Mouse (Mus musculus): ENCODE measurements around the gene Rps3. TPM values are rescaled to one million over a fixed set of nuclear protein-coding genes. Genes with fewer than 3 reads are reported as not detected.
"Not testable (repeated sequence)": the region's sequence is repeated elsewhere in the genome, so short reads cannot be mapped to it uniquely, and the experiment has no call there.

Rps3 gene
- polyA plus RNA-seq, 1 experiment from 2014 or later, result 408 TPM

DNA sequence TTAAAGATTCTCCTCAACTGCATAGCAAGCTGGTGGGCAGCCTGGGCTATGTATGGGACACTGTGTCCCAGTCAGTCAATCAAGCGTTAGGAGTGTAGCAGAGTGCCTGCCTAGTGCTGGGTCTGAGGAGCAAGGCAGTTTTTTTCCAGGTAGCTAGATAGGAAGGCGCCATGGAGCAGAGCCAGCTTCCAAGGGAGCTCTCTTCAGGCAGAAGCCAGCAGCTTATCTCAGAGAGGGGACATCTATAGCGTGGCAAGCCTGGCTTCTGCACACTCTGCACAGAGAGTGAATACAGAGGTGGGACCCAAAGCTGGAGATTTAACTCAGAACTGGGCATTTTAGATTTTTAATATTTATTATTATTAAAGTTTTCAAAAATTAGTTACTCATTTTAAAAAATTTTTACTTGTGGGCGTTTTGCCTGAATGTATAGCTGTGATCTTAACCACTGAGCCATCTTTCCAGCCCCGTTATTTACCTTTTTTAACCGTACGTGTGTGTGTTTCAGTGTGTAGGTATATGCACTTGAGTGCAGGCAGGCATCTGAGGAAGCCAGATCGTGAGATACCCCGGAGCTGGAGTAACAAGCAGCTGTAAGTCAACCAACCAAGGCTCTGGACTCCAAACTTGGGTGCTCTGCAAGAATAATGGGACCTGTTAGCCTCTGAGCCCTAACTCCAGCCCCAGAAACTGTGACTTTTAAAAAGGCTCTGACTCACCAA, 32.7 kb upstream of the Rps3 start:
- H3K4me3 ChIP-seq (ENCODE audit: low read depth, low read length), result no peak overlapping the region
- no peak overlapping the region for H3K27ac ChIP-seq (ENCODE audit: low read depth, low read length)
- WGBS, result 86% methylated on average over 9 of the region's 9 CpGs
- H3K4me2 ChIP-seq (ENCODE audit: low read depth, low read length), result no peak overlapping the region
- no peak for ATAC-seq (ENCODE audit: low read depth)
- no peak overlapping the region for H3K9ac ChIP-seq (replicated peaks; ENCODE audit: low read depth, low read length)
- no peaks in the 10 kb centered on the region for H3K36me3 ChIP-seq (ENCODE audit: control insufficient read depth, insufficient read depth, low read length)
- H3K27me3 ChIP-seq (ENCODE audit: control insufficient read depth, insufficient read depth, low read length), result no peaks in the 10 kb centered on the region
- H3K9me3 ChIP-seq (ENCODE audit: control insufficient read depth, low read length), result no peaks in the 10 kb centered on the region
- H3K4me1 ChIP-seq (ENCODE audit: control insufficient read depth, insufficient read depth, low read length), result no peaks in the 10 kb centered on the region

DNA sequence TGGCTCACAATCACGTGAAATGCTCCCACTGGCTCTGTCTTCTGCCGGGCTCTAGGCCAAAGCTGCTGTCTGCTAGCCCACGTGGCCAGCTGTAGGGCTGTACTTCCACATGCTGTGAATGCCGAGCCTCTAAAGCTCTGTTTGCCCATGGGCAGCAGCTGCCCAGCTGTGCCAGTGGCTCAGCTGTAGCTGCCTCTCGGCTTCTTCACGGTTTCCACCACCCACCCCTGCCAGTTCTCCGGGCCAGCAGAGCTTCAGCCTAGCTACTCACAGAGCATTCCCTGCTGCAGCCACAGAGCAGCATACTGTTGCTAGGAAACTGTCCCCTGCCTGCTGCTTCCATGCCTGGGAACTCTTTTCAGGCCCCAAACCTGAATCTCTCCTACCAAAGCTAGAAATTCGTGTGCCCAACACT, 26.6 kb upstream of the Rps3 start:
- peak; percentile 89 for ATAC-seq (ENCODE audit: low read depth)
- H3K9ac ChIP-seq (replicated peaks; ENCODE audit: low read depth, low read length), result no peak overlapping the region

DNA sequence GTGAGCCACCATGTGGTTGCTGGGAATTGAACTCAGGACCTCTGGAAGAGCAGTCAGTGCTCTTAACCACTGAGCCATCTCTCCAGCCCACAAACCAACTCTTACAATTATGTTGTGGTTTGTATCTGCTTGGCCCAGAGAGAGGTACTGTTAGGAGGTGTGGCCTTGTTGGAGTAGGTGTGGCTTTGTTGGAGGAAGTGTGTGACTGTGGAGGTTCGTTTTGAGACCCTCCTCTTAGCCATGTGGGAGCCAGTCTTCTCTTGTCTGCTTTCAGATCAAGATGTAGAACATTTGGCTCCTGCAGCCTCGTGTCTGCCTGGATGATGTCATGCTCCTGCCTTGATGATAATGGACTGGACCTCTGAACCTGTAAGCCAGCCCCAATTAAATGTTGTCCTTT, 24.6 kb upstream of the Rps3 start:
- H3K4me1 ChIP-seq (ENCODE audit: control insufficient read depth, insufficient read depth, low read length); H3K4me3 ChIP-seq (ENCODE audit: low read depth, low read length); H3K9me3 ChIP-seq (ENCODE audit: control insufficient read depth, low read length); H3K4me2 ChIP-seq (ENCODE audit: low read depth, low read length); H3K27me3 ChIP-seq (ENCODE audit: control insufficient read depth, insufficient read depth, low read length); ATAC-seq (ENCODE audit: low read depth); H3K36me3 ChIP-seq (ENCODE audit: control insufficient read depth, insufficient read depth, low read length); H3K9ac ChIP-seq (replicated peaks; ENCODE audit: low read depth, low read length); H3K27ac ChIP-seq (ENCODE audit: low read depth, low read length): not testable (repeated sequence)
- WGBS, result 39% methylated on average over 2 of the region's 2 CpGs

More for the DNA sequence above, 26.6 kb upstream of the Rps3 start:
- 7% methylated on average over 8 of the region's 8 CpGs for WGBS
- no peaks in the 10 kb centered on the region for H3K36me3 ChIP-seq (ENCODE audit: control insufficient read depth, insufficient read depth, low read length)
- H3K9me3 ChIP-seq (ENCODE audit: control insufficient read depth, low read length), result no peaks in the 10 kb centered on the region
- H3K27me3 ChIP-seq (ENCODE audit: control insufficient read depth, insufficient read depth, low read length), result no peaks in the 10 kb centered on the region
- H3K4me2 ChIP-seq (ENCODE audit: low read depth, low read length), result 0 out of 2 replicates have a peak overlapping the region, but pooled peaks have one; percentile 16
- no peak overlapping the region for H3K4me3 ChIP-seq (ENCODE audit: low read depth, low read length)
- 0 out of 2 replicates have a peak, but pooled peaks cover 8% of the 10 kb centered on the region for H3K4me1 ChIP-seq (ENCODE audit: control insufficient read depth, insufficient read depth, low read length)
- peak overlapping the region; percentile 28; the same call in 1 of the 2 replicates for H3K27ac ChIP-seq (ENCODE audit: low read depth, low read length)

DNA sequence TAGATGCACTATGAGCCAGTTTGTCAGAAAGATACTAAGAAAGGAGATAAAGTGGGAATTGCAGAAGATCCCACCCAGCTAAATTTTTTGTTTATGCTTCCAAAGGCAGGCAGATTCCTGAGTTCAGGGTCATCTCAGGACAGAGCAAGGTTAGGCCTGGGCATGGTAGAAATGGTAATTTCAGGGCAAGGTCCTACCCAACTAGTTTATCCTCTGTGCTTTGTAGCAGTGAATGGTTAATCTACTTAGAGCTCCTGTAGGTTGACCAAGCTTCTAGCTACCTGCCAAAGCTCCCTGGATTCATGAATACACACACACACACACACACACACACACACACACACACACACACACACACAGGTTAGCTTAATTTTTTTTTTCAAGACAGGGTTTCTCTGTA, 21.0 kb upstream of the Rps3 start:
- Histone ChIP-seq H3K4me3 (ENCODE audit: low read depth, low read length) (no peak overlapping the region), H3K27me3 (ENCODE audit: control insufficient read depth, insufficient read depth, low read length) (no peaks in the 10 kb centered on the region), H3K9ac (replicated peaks; ENCODE audit: low read depth, low read length) (no peak overlapping the region), H3K9me3 (ENCODE audit: control insufficient read depth, low read length) (no peaks in the 10 kb centered on the region), H3K36me3 (ENCODE audit: control insufficient read depth, insufficient read depth, low read length) (no peaks in the 10 kb centered on the region), H3K4me1 (ENCODE audit: control insufficient read depth, insufficient read depth, low read length) (no peaks in the 10 kb centered on the region), H3K4me2 (ENCODE audit: low read depth, low read length) (no peak overlapping the region), H3K27ac (ENCODE audit: low read depth, low read length) (no peak overlapping the region)
- ATAC-seq (ENCODE audit: low read depth), result no peak

DNA sequence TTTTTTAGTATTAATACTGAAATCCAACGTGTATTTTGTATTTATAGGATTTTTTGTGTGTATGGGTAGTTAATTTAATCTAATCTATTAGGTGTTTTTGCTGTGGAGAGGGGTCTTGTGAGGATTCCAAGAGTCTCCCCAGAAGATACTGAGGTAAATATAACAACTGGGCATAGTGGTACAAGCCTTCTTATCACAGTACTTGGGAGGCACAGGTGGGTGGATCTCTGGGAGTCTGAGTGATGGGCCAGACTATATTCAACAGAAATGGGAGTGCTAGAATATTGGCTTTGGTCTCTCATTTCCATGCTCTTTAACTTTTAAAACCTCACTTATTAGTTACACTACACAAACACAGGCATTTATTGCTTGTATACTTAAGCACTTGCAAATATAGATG, 17.6 kb upstream of the Rps3 start:
- WGBS, result 54% methylated on average over 1 of the region's 1 CpGs
- H3K4me2 ChIP-seq (ENCODE audit: low read depth, low read length), result no peak overlapping the region

DNA sequence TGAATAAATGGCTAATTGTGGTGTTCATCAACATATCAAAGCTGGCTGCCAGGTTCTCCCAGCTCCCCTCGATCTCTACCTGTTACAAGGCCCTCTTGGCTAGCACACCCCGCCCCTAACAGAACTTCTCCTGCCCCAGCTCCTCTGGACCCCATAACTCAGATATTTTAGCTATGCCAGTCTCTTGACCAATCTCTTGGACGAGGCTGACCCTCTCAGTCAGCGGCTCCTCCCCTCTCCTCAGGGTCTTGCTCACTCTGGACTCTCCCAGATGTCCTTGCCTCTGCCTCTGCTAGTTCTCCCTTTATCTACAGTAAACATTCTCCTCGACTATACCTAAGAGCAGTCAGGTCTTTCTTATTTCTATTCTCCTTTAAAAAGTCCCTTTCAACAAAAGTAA, 17.1 kb upstream of the Rps3 start:
- no peaks in the 10 kb centered on the region for H3K9me3 ChIP-seq (ENCODE audit: control insufficient read depth, low read length)
- no peak overlapping the region for H3K4me3 ChIP-seq (ENCODE audit: low read depth, low read length)
- H3K4me1 ChIP-seq (ENCODE audit: control insufficient read depth, insufficient read depth, low read length), result no peaks in the 10 kb centered on the region
- no peak for ATAC-seq (ENCODE audit: low read depth)
- no peak overlapping the region for H3K4me2 ChIP-seq (ENCODE audit: low read depth, low read length)
- H3K9ac ChIP-seq (replicated peaks; ENCODE audit: low read depth, low read length), result no peak overlapping the region
- WGBS, result 29% methylated on average over 5 of the region's 5 CpGs
- no peak overlapping the region for H3K27ac ChIP-seq (ENCODE audit: low read depth, low read length)
- H3K36me3 ChIP-seq (ENCODE audit: control insufficient read depth, insufficient read depth, low read length), result no peaks in the 10 kb centered on the region
- H3K27me3 ChIP-seq (ENCODE audit: control insufficient read depth, insufficient read depth, low read length), result no peaks in the 10 kb centered on the region

More for the DNA sequence above, 17.6 kb upstream of the Rps3 start:
- H3K4me1 ChIP-seq (ENCODE audit: control insufficient read depth, insufficient read depth, low read length), result no peaks in the 10 kb centered on the region
- no peak overlapping the region for H3K27ac ChIP-seq (ENCODE audit: low read depth, low read length)
- no peak for ATAC-seq (ENCODE audit: low read depth)
- H3K9me3 ChIP-seq (ENCODE audit: control insufficient read depth, low read length), result no peaks in the 10 kb centered on the region
- no peak overlapping the region for H3K9ac ChIP-seq (replicated peaks; ENCODE audit: low read depth, low read length)
- H3K4me3 ChIP-seq (ENCODE audit: low read depth, low read length), result no peak overlapping the region
- no peaks in the 10 kb centered on the region for H3K36me3 ChIP-seq (ENCODE audit: control insufficient read depth, insufficient read depth, low read length)
- no peaks in the 10 kb centered on the region for H3K27me3 ChIP-seq (ENCODE audit: control insufficient read depth, insufficient read depth, low read length)

DNA sequence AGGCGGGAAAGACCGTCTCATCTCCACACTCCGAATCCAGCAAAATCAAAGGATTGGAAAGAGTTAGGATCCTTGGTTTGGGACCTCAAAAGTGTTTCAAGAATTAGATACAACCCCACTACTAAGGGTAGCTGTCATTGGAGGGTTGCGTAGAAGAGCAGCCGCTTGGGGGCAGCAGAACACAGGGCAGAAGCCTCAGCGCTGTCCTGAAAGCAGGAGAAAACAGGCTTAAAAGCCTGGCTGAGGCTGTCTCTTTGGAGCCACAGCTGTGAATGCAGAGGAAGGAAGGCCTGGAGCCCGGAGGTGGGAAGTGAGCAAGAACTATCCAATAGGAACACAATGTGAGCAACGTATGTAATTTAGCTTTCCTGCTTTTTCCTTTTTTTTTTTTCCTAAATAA, 16.7 kb upstream of the Rps3 start:
- Histone ChIP-seq H3K4me1 (ENCODE audit: control insufficient read depth, insufficient read depth, low read length) (no peaks in the 10 kb centered on the region), H3K4me2 (ENCODE audit: low read depth, low read length) (no peak overlapping the region), H3K9me3 (ENCODE audit: control insufficient read depth, low read length) (no peaks in the 10 kb centered on the region), H3K27me3 (ENCODE audit: control insufficient read depth, insufficient read depth, low read length) (no peaks in the 10 kb centered on the region), H3K36me3 (ENCODE audit: control insufficient read depth, insufficient read depth, low read length) (no peaks in the 10 kb centered on the region), H3K9ac (replicated peaks; ENCODE audit: low read depth, low read length) (no peak overlapping the region), H3K4me3 (ENCODE audit: low read depth, low read length) (no peak overlapping the region), H3K27ac (ENCODE audit: low read depth, low read length) (no peak overlapping the region)
- peak; percentile 91 for ATAC-seq (ENCODE audit: low read depth)
- WGBS, result 7% methylated on average over 8 of the region's 8 CpGs

DNA sequence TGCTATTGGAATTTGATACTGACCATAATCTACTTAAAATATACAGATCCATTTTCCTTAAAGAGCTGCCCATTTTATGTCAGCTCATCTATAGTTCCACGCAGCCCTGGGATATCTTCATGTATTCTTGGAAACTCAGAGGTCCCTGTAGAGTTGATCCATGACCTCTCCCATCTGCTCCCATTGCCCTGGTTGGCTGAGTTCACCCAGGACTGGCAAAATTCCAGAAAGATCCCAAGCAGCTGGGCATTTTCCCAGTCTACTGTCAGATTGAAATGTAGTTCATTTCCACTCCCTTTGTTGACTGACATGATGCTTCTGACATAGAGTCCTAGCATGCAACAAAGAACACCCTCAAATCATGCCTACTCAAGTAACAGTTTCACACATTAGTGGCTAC, 15.6 kb upstream of the Rps3 start:
- no peak overlapping the region for H3K27ac ChIP-seq (ENCODE audit: low read depth, low read length)
- no peaks in the 10 kb centered on the region for H3K27me3 ChIP-seq (ENCODE audit: control insufficient read depth, insufficient read depth, low read length)
- no peaks in the 10 kb centered on the region for H3K9me3 ChIP-seq (ENCODE audit: control insufficient read depth, low read length)
- 25% methylated on average over 1 of the region's 1 CpGs for WGBS
- no peak for ATAC-seq (ENCODE audit: low read depth)
- no peaks in the 10 kb centered on the region for H3K4me1 ChIP-seq (ENCODE audit: control insufficient read depth, insufficient read depth, low read length)
- H3K9ac ChIP-seq (replicated peaks; ENCODE audit: low read depth, low read length), result no peak overlapping the region
- H3K4me3 ChIP-seq (ENCODE audit: low read depth, low read length), result no peak overlapping the region
- no peak overlapping the region for H3K4me2 ChIP-seq (ENCODE audit: low read depth, low read length)
- no peaks in the 10 kb centered on the region for H3K36me3 ChIP-seq (ENCODE audit: control insufficient read depth, insufficient read depth, low read length)

DNA sequence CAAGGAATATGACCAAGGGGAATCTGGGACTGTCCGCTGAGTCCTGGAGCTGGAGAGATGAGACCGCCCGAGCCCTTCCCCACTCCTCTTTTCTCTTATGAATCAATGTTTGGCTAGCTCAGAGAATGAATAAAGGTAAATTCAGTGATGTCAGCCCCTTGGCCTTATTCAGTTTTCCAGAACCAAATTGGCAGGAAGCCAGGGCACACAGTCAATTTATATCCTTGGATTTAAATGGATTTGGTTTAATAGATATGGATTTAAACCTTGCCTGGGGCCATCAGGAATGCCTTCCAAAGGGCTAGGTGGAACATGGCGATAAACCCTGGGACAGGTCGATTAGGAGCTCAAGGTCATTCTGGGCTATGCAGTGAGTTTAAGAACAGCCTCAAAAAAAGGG, 6.2 kb upstream of the Rps3 start:
- Histone ChIP-seq H3K27ac (ENCODE audit: low read depth, low read length) (no peak overlapping the region), H3K4me1 (ENCODE audit: control insufficient read depth, insufficient read depth, low read length) (no peaks in the 10 kb centered on the region), H3K27me3 (ENCODE audit: control insufficient read depth, insufficient read depth, low read length) (no peaks in the 10 kb centered on the region), H3K9ac (replicated peaks; ENCODE audit: low read depth, low read length) (no peak overlapping the region), H3K36me3 (ENCODE audit: control insufficient read depth, insufficient read depth, low read length) (no peaks in the 10 kb centered on the region), H3K4me2 (ENCODE audit: low read depth, low read length) (no peak overlapping the region), H3K9me3 (ENCODE audit: control insufficient read depth, low read length) (no peaks in the 10 kb centered on the region), H3K4me3 (ENCODE audit: low read depth, low read length) (no peak overlapping the region)
- 76% methylated on average over 5 of the region's 5 CpGs for WGBS
- no peak for ATAC-seq (ENCODE audit: low read depth)

Measured in neural tube, embryonic 14.5 days (tissue).